Mouse (Mus musculus) forelimb bud, embryonic 11.5 days (tissue): ENCODE results near the gene Gm21913.
"Not testable (repeated sequence)": the region's sequence is repeated elsewhere in the genome, so short reads cannot be mapped to it uniquely, and the experiment has no call there.

Source experiments
- DNase-seq: peaks from one replicate; pipeline ENCODE4 v3.0.0-alpha.2; 2012; ENCODE audit warnings: low read depth, low spot score

Gm21913 gene

DNA sequence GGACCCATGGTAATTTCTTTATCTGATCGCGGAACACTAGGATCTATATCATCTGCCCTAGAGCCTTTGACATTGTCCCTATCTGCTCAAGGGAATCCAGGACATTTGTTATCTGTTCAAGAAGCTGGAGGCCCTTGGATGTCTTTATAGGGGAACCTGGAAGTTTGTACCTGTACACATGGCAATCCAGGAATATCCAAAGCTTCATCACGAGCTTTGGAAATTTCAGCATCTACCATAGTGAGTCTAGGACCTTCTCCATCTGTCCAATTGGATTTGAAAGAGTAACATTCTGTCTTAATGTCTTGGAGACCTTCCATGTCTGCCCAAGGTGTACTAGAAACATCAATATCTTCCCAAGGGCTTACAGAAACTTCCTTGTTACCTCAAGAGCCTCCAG lies at the start of gene Gm21913:
TSS of gene Gm21913 (plus strand) at position 301 of the 400 bp plus-strand sequence.
- not testable (repeated sequence) for DNase-seq
